Mouse (Mus musculus) 3T3-L1 (cell line): Measurements from ENCODE around the gene F12.

ENCODE experiments used
- DNase-seq: peaks from one replicate; pipeline ENCODE4 v3.0.0-alpha.2; 2015; ENCODE audit warnings: low read depth, low spot score

The F12 gene

DNA sequence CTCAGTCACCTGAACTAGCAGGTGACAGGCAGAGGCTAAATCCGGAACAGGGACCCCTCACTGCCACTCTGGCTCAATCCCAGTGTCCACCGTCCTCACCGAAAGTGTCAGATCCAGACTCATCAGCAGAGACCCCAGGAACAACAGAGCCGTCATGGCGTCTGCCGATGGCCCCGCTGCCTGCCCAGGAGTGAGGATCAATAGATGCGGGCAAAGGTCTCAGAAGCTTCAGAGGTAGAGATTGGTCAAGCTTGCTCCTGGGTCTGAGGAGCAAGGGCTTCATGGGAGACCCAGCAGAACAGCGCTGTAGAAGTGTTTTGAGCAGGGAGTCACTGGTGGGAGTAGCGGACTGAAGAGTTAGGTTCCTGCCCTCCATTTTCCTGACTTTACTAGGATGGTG is at the start of gene F12:
Gene F12 (minus strand): TSS at position 181 of the 400 bp plus-strand sequence.
- DNase-seq, result no peak

DNA sequence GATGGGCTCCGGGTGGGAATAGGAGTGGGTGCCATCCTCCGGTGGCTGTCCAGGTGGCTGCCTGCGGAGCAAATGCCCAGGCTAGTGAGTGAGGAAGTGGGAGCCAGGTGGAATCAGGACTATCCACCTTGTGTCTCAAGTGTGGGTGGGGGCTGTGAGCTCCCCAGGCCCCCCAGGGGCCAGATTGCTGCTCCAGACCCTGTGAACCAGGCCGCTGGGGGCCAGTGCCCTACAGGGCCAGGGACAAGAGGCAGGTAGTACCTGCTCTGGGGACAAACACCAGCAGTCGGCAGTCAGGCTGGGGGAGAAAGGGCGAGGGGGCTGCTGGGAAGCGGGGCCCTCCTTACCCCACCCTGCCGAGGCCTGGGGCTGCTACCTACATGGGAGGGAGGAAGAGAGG is 49.7 kb upstream of the F12 start:
- DNase-seq, result no peak

DNA sequence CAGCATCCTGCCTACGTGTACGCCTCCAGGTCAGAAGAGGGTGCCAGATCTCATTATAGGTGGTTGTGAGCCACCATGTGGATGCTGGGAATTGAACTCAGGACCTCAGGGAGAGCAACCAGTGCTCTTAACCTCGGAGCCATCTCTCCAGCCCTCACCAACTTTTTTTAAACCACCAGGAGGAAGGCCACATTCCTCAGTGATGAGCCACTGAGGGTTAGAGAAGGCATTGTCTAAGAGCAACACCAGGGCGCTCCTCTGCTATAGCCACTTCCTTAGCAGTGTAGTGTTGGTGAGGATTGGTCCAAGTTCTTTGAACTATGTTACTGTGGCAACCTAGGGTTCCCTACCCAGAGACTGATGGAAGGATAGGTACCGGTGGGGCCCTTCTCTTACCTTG is 49.2 kb upstream of the F12 start:
- DNase-seq, result peak; percentile 71

GRCm38 (mm10) chr13:55474621-55475069 is 48.1 kb upstream of the F12 start:
- peak; percentile 36 for DNase-seq

DNA sequence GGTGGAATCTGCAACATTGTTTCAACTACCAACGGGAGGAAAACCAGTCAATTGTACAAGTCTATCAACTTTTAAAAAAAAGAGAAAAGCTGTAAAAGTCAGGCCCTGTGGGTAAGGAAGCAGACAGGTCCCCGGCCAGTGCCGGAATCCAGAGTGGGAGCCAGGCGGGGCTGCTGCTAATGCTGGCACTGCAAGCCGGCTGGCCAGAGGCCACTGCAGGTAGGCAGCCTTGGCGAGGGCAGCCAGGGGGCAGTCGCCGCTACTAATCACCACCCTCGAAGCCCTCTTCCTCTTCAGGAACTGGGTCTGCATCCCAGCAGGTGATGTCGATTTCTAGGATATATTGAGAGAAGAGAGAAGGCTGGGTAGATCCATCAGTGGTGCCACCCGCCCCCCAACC is 47.4 kb upstream of the F12 start:
- DNase-seq, result no peak

DNA sequence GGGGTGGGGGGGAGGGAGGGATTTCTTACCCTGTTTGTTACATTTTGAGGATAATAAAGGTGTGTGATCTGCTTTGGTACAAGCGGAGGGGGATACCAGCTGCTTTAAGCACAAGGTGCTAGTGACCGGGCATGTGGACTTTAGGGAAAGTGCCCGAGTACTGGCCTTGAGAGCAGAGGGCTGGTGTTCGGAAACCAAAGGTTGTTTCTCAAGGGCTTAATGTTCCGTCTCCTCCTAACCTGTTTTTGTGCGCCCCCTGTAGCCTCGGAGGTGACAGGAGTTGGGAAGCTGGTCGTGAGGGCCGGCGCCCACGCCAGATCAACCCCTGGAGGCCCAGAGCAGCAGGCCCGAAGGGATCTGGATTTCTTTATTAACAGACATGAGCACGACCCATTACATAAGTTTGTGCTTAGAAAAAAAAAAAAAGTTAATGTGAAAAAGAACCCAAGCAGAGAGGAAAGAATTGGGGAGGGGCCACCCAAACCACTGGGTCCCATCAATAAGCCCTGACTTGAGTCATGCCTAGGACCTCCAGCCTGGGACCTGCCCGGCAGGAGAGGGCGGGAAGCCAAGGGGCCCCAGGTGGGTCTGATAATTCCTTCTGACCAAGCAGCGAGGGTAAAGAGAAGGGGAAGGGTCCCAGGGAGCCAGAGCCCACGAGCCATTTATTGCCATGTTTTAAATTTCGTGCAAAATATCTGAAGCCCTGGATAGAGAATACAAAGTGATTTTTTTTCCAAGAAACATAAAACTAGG is 46.7 kb upstream of the F12 start:
- no peak for DNase-seq

- peak; percentile 39 for DNase-seq
Observed at GRCm38 (mm10) chr13:55472132-55473022, 45.8 kb upstream of the F12 start.

DNA sequence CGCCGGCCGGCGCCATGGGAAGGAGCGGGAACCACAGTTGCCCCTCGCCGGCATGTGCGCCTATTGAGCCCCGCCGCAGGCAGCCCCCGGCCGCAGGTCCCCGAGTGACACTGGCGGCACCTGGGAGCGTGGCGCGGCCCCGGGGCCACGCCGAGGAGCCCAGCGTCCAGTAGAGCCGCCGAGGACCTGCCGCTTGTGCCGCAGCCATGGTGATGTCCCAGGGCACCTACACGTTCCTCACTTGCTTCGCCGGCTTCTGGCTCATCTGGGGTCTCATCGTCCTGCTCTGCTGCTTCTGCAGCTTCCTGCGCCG is 45.2 kb upstream of the F12 start:
- DNase-seq, result peak; percentile 38

- peak; percentile 72 for DNase-seq
Observed at GRCm38 (mm10) chr13:55471156-55471818, 44.7 kb upstream of the F12 start.

- DNase-seq, result no peak
Observed at GRCm38 (mm10) chr13:55470372-55470771, 43.8 kb upstream of the F12 start.

DNA sequence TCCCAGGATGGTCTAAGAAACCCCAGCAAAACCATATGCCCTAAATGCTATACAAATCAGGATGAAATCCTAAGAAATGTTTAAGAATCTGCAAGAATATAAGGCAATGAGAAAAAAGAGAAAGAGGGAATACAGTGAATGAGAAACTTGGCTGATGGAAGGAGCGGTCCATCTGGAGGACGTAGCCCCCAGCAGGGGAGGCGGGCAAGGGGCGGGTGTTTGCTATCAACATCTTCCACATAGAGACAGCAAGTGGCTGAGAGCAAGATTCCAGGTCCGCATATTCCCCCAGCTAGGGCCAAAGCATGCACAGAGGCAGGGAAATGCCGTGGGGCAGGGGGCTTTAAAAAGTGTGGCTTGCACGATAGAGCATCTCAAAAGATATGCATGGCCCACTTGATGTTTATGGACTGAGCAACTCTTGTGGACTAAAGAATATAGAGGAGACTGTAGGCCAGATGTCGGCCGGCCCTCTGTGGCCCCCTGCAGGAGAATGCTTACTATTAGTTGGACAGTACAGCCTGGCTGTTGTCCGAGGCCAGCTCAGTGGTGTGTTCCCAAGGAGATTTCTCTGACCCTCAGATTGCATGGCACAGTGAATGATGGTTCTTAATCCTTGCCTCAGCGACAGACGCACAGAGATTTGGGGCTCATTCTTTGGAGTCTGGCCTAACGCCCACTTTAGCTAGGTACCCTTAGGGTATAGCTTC is 42.4 kb upstream of the F12 start:
- peak; percentile 63 for DNase-seq

DNA sequence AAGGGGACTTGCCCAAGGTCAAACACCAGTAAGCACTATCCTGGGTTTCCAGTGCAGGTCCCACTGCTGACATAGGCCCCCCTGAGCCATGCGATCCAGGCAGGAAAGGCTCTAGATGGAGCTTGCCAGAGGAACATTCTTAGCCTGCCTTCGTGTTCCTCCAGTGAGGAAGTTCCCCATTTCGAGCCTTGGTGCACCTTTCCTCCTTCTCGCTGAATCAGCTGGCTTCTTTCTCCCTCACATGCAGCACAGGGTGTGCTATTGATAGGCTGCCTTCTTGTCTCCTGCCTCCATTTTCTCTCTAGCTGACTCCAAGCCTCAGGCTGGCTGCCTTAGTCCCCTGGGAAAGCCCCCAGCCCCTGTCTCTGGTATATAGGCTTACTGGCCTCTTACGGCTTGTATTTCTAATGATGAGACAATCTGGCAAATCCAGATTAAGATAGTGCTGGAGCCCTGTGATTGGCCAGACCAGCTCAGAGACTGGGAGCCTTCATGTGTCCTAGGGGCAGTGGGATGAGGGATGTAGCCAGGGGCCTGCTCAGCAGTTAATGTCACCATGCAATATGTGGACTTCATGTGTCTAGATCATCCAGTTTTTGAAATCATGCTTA is 39.3 kb upstream of the F12 start:
- no peak for DNase-seq

- peak; percentile 91 for DNase-seq
Observed at GRCm38 (mm10) chr13:55465184-55465583, 38.6 kb upstream of the F12 start.

DNA sequence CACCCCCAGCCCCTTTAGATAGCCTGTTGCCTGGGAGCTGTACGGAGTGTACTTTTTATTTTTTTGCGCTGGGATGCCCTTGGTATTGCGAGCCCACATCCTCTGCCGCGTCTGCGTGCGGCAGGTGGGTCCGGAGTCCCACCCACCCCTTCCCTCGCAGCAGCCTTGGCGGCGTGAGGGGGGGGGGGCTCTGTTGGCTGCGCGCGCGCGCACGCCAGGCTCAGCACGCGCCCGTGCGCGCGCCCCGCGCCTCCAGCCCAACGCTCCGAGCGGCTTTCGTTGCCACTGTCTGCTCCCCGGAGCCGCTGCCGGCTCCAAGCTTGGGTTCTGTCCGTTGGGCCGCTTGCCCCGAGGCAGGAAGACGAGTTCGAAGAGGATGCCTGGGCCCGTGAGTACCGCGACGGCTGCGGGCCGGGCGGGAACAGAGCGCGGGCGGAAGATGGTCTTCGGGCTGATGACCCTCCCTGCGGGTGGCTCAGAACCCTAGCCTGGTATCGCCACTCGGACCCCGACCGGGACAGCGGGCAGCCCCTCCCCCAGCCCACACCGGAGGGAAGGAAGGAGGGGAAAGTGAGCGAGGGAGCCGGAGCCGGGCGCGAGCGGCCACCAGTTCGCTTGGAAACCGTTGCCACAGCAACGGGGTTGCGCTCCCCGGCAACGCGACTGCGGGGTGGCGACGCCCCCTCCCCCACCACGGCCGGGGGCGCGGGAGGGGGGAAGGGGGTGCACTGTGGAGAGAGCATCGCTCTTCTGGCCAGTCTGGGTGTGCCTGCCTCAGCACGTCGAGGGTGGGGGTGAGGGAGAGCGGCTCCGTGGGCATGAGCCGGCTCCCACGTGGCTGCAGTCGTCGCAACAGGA is 37.7 kb upstream of the F12 start, which contains the start of gene Prr7:
Gene Prr7 (plus strand): TSS at position 241 of the 858 bp plus-strand sequence.
- DNase-seq, result no peak

- DNase-seq, result no peak
Observed at GRCm38 (mm10) chr13:55463399-55464026, 36.9 kb upstream of the F12 start.

GRCm38 (mm10) chr13:55462965-55463364 is 36.4 kb upstream of the F12 start:
- DNase-seq, result no peak

GRCm38 (mm10) chr13:55451785-55452549 is 25.4 kb upstream of the F12 start:
- no peak for DNase-seq

GRCm38 (mm10) chr13:55451296-55451695 is 24.7 kb upstream of the F12 start:
- no peak for DNase-seq

DNA sequence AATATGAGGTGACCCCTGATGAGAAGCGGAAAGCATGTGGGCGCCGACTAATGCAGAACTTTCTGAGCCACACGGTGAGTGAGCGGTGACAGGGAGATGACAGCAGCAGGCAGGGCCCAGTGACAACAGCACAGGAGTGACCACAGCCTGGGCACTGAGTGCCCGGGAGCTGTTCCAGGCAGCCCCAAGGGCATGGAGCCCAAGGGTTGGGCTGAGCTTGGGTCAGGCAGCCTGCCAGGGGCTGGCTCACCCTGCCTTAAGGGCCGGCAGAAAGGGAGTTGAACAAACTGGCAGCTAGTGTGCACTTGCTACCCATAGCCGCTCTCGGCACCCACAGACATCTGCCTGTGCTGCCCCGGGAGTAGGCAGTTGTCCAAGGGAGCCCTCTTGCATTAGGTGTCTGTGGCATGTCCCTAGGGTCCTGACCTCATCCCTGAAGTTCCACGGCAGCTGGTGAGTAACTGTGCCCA is 24.0 kb upstream of the F12 start:
- peak; percentile 82 for DNase-seq
